Mouse (Mus musculus) urinary bladder, postnatal 14 days (tissue): ENCODE measurements around the gene Arhgef39.

Experiments used
- DNase-seq: peaks from one replicate; pipeline ENCODE4 v3.0.0; 2021; ENCODE audit warnings: low spot score

Gene Arhgef39

DNA sequence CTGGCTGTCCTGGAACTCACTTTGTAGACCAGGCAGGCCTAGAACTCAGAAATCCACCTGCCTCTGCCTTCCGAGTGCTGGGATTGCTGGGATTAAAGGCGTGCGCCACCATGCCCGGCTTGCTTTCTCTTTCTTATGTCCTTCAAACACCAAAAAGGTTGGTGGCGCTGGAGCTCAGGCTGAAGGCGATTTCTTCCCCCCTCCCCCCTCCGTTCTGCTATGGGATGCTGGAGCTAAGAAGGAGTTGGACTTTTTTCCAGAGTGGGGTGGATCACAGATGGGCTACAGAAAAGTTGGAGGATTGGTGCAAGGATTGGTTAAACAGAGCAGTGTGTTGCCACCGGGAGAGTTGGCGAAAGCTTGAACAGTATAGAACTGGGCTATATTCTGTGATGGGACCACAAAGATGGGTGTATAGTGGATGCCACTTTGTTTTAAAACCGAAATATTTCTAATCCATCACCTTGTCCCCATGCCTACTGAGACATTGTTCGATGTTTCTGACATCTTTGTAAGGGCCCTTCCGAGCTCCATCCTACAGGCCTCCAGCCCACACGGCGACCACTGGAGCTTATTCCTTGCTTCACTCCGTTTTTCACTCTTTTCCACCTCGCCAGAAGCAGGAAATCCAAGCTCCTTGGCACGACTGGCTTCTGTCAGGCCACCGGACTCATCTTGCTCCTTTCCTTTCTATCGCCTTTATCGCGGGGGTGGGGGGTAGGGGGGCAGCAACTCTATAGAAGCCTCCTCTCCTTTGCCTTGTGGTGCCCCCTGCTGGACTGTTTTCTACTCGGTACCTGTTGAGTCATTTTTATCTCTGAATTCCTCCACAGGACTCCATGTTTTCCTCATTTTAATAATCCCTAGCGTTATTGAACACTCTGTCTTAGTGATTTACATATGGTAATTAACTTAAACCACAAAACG lies 20.3 kb downstream of the Arhgef39 start:
- peak; percentile 84 for DNase-seq

DNA sequence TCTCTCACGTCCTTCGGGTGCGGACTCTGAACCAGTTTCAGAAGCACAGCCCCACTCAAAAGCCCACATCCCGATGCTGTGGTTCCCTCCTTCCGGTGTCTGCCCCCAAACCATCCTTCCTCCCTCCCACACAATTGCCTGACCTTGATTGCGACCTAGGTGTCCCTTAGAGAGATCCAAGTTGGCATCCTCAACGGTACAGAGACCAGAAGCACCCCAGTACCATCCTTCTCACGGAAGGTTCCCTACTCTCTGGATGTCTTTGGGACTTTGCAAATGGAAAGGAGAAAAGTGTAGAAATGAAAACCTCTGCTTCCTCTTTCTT lies 21.0 kb downstream of the Arhgef39 start:
- DNase-seq, result no peak

DNA sequence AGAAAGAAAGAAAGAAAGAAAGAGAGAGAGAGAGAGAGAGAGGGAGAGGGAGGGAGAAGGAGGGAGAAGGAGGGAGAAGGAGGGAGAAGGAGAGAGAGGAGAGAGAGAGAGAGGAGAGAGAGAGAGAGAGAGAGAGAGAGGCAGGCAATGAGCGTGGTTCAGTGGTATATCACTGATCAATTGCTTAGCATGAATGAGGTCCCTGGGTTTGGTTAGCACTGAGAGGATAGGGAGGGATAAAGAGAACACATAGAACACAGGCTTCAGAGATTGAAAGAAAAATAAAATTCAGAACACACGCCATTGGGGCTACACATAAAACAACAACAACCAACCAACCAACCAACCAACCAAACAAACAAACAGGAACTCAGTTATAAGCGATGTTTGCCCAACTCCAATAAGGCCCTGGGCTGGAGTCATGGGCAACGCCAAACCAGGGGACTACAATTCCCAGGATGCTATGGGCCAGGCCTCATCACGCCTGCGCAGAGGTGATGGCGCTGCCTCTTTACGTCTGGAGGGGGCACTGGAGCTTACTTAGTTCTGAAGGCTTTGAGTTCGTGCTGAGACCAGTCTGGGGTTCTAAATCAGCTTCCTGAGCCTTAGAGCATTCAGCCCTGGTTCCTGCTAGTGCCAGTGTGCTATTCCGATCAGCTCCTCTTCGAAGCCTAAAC lies 21.5 kb downstream of the Arhgef39 start:
- peak; percentile 86 for DNase-seq

DNA sequence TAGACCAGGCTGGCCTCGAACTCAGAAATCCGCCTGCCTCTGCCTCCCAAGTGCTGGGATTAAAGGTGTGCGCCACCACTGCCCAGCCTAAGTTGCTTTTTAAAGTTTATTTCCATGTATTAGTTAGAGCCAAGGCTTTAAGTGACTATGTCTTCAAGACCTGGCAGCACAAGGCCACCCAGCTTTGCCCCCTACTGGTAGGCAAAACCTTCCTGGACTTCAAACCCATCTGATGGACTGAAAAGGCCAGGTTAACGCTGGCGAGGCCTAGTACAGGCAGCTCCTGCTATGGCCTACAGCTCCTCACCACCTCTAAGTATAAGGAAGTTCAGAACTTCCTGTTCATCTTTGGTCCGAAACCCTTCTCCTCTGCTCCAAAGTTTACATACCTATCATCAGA lies 22.9 kb downstream of the Arhgef39 start:
- DNase-seq, result no peak

DNA sequence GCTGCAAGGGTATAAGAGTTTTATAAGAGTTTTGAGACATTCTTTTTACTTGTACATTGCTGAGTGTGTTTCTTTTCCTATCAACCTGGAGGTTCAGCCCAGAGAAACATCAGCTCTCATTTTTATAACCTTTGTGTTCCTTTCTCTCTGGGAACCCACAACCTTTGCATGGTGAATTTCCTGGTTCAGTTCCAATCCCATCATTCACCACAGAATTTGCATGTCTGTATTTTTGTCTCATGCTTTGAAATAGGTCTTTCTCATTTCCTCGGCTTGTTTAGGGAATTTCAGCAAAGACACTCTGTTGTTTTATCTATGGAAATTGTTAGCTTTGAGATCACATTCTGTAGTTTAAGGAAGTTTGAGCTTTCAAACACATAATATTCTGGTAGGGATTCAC lies 25.9 kb downstream of the Arhgef39 start:
- DNase-seq, result no peak

DNA sequence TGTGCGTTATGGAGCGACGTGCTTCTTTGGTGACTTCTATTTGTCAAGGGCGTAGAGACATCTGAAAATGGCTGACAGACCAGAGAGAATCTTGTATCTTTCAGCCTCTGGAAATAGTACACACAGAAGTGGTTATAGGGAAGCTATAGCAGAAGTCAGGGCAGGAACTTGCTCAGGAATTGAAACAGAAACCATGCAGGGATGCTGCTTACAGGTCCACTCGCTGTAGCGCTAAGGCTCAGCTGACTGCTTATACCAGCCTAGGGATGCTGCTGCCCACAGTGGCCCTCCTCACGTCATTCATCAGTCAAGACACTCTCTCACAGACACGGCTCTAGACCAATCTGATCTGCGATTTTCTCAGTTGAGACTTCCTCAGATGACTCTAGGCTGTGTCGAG lies 29.2 kb downstream of the Arhgef39 start:
- DNase-seq, result no peak

DNA sequence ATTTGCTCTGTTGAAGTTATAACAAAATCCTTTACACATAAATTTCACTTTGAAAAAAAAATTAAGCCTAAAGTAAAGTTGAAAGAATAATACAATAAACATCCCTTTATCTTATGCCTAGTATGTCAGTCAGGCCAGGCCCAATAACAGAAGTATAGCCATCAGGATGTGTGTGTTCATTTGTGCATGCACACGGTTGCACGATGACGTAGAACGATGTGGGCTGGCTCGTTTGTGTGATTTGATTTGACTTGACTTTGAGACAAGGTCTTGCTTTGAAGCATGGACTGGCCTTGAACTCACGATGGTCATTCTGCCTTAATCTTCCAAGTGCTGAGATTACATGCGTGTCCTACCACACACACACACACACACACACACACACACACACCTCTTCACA lies 32.6 kb downstream of the Arhgef39 start:
- no peak for DNase-seq

DNA sequence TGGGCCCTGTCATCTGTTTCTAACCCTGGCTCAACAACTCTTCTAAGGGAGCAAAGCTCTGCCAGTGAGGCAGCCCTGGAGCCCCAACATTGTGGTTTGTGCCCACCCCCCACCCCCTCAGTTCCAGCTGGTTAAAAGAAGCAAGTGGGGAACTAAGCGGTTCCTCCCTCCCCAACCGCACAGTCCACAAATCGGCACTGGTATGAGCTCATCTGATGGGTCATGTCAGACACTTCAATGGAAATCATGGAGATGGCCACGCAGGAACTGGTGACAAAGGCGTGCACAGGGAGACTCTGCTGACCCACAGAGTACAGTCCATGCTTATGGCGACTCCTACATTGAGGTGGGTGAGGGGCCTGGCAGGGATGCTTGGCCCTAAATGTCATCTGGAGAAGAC lies 33.6 kb downstream of the Arhgef39 start:
- DNase-seq, result no peak

DNA sequence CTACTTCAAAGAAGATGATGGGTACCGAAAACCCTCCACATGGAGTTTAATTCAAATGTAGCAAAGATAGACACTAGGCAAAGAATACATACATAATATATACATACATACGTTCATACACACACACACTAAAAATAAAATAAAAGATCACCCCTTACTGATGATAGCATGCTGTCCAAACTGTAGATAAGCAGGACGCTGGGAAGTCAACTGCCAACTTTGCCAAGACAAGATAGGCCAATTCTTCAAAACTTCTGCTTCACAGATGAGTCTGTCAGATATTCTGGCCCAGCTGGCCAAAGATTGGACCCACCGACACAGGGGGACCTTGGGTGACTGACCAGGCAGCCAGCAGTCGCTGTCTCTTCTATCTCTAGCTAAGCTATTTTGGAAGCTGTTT lies 36.4 kb downstream of the Arhgef39 start:
- DNase-seq, result no peak

DNA sequence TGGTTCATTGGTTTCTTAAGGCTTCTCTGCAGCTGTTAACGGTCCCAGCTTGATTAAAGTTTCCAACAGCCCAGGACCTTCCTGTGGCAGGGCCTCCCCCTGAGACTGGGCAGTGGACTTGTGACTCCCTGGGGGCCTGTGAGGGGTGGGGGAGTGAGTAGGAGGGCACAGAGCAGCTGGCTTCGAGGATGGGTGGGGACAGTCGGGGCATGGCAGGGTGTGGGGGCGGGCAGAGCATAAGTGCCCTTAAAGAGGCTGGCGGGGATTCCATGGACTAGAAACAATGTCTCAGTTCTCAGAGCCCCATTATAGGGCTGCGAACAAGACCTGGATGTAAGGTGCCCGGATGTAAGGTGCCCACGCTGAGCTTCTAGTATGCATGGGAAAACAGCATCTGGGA lies 42.4 kb downstream of the Arhgef39 start:
- DNase-seq, result no peak

DNA sequence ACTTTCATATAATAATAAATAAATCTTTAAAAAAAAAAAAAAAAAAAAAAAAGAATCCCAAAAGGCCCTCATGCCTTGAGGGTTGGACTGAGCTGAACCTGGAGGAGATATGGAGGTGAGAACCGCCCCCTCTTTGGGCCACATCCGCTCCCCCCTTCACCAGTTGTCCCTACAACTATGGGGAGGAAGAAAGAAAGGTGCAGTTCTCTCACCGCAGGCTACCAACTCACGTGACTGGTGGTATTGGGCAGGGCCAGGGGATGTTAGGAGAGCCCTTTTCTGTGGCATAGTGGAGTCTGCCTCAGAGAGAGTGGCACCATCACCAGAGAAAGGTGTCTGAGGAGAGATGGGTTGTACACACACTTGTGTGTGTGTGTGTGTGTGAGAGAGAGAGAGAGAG lies 43.0 kb downstream of the Arhgef39 start:
- DNase-seq, result no peak

DNA sequence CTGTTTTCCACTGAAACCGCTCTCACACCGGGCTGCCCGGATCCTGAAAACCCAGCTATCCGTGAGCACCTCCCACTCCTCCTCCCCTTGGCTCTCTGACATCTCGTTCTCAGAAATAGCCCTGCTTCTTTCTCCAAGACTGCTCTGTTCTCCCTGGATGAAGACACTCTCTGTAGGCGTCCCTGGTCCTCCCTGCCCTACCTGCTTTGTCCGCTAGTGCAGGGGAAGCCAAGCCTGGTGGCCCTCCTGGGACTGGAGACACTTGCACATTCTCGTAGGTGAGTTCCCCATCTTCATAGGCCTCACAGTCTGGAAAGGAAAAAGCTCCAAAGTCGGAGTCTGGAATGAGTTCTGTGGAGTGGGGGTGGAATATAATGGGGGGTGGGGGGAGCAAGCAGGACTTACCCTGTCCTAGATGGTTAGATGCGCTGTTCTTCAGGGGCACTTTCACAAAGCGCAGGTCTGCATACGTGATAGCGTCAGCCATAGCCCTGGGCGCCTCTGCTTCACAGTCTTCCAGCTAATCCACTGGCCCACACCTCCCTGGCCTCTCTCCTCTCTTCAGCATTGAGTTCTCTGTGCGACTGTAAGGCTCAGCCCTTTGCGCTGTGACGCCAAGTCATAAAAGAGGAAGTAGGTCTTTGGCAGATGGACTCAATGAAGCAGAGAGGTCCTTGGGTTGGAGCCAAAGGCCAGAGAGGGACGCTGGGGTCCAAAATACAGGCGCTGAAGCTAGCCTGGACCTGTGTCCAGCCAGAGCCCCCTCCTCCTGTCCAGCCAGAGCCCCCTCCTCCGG lies 45.3 kb downstream of the Arhgef39 start, which contains the start of gene Cd72:
Gene Cd72 (minus strand): TSS at position 588 of the 796 bp plus-strand sequence.
- DNase-seq, result no peak

DNA sequence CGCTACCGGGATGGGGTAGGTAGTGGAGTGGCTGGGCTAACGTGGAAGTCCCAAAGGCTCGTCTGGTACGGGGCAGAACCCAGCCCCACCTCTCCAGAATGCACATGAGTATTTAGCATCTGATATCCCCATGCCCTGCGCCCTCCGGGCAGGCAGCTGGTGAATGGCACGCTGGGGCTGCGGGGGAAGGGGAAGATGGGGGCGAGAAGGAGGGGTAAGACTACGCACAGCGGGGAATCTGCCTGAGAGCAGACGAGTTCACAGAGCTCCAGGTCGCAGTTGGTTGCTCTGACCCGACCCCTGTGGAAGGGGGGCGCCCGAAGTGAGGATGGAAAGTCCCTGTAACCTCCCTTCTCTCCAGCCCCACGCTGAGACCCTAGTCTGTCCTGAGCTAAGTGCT lies 46.1 kb downstream of the Arhgef39 start:
- DNase-seq, result no peak

DNA sequence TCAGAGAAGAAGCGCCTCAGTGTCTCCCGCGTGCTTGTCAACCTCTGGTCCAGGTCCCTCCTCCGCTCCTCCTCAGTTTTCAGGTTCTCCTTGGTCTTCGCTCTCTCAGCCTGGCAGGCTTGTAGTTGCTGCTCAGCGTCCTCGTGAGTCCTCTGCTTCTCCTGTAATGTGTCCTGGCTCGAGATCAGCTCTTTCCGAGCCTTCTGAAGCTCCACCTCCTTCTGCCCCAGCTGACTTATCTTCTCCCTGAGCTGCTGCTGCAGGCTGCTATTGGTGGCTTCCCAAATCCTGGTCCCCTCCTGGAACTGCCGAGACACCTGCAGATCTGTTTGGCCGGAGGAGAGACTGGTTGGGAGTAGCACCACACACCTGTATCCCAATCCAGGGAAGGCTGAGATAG lies 47.2 kb downstream of the Arhgef39 start:
- no peak for DNase-seq

DNA sequence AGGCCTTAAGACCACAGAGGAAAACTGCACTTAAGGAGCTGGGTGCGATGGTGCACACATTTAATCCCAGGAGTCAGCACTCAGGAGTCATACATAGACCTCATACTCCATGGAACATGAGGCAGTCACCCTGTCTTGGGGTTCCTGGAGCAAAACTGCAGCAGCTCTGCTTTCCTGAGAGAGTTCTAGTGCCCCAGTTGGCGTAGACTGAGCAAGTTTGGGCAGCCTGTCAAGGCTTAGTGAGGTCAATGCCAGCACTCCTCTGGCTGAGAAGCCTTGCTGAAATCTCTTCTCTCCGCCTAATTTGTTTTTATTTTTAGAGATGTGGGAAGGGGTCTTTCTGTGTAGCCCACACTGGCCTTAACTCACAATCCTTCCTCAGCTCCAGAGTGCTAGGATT lies 50.9 kb downstream of the Arhgef39 start:
- DNase-seq, result no peak

DNA sequence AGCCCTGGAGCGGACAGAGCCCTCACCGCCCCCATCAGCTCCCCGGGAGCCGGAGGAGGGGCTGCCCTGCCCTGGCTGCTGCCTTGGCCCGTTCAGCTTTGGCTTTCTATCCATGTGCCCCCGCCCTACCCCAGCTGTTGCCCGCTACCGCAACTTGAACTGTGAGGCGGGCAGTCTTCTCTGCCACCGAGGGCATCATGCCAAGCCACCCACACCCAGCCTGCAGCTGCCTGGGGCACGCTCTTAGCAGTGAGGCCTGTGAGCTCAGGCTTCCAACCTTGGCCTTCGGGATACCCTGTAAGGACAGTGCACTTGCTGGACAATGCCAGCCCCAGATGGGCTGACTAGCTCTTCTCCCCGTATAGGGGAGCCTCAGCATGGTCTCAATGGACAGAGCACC lies 52.2 kb downstream of the Arhgef39 start:
- no peak for DNase-seq
